Mouse (Mus musculus): ENCODE results near the gene Pip4k2a.

- no peak for TF ChIP-seq CTCF (IDR thresholded peaks at IDR 0.05; ENCODE audit: borderline replicate concordance, insufficient read depth, low read depth, low read length)
- TF ChIP-seq POLR2A (IDR thresholded peaks at IDR 0.05; ENCODE audit: borderline replicate concordance, insufficient read depth, low read length), result no peak
Observed at GRCm38 (mm10) chr2:18917838-18918237, 80.1 kb downstream of the Pip4k2a start.
